Mouse (Mus musculus) urinary bladder, adult 18-20 months (tissue): ENCODE measurements around the gene Fuz.

ENCODE experiments used
- DNase-seq, 2 experiments: peaks; one replicate each; pipeline ENCODE4 v3.0.0; 2022; ENCODE audit warnings: low spot score in 2 of 2, mixed read lengths in 2 of 2

Fuz gene

GRCm38 (mm10) chr7:44928570-44928969 lies 32.7 kb downstream of the Fuz start:
- DNase-seq: no peak

- DNase-seq: peak; percentile 93 to 100
Observed at GRCm38 (mm10) chr7:44929204-44930151, 33.6 kb downstream of the Fuz start, which contains the start of gene Ap2a1. Gene Ap2a1, minus strand, starts transcription at chr7:44929496.

GRCm38 (mm10) chr7:44938680-44939079 lies 42.8 kb downstream of the Fuz start:
- no peak for DNase-seq

GRCm38 (mm10) chr7:44942904-44943303 lies 47.0 kb downstream of the Fuz start, which contains the start of gene Tsks:
Gene Tsks, plus strand, starts transcription at chr7:44943204.
- DNase-seq: no peak

- DNase-seq: no peak
Observed at GRCm38 (mm10) chr7:44949922-44950321, 54.0 kb downstream of the Fuz start.

GRCm38 (mm10) chr7:44951960-44952359 lies 56.1 kb downstream of the Fuz start:
- peak; percentile 76 to 83 for DNase-seq
